In genomic region chr13:45968206-45968605, GRCm38 (mm10) we compare ENCODE assay signal across 25 mouse cellular contexts.
"Had no signal": no experiment of that assay in that cellular context is flagged by ENCODE, and none has a peak within 500 bp of the region (broad histone marks: within the 10 kb centered on the region; RNA-seq: fewer than 3 reads in every experiment).

No protein-coding gene starts in this region.

- H3K9ac ChIP-seq: heart, embryonic 13.5 days; heart, embryonic 15.5 days; hindbrain, embryonic 12.5 days; hindbrain, embryonic 14.5 days; kidney, embryonic 15.5 days; limb, embryonic 12.5 days; liver, embryonic 13.5 days had no signal

- H3K4me2 ChIP-seq: heart, embryonic 11.5 days; heart, embryonic 13.5 days; heart, embryonic 15.5 days; hindbrain, embryonic 12.5 days; hindbrain, embryonic 14.5 days; kidney, embryonic 15.5 days; limb, embryonic 12.5 days; liver, embryonic 11.5 days; liver, embryonic 13.5 days had no signal

- DNase-seq: gastrocnemius, adult 2 months; gastrocnemius, postnatal 10 days; gastrocnemius, postnatal 25 days; heart, adult 2 months; heart, postnatal 4 days; kidney, adult 11 months; kidney, adult 2 months; kidney, adult 9 months; kidney, postnatal 14 days; kidney, postnatal 4 days; layer of hippocampus, adult 9-11 months; liver; liver, embryonic 13.5 days had no signal

- H3K36me3 ChIP-seq: heart, embryonic 13.5 days; heart, embryonic 15.5 days; hindbrain, embryonic 10.5 days; hindbrain, embryonic 12.5 days; kidney, embryonic 15.5 days; limb, embryonic 10.5 days; limb, embryonic 12.5 days; liver, embryonic 13.5 days had no signal

- H3K9me3 ChIP-seq: heart, embryonic 13.5 days; heart, embryonic 15.5 days; hindbrain, embryonic 10.5 days; hindbrain, embryonic 12.5 days; kidney, embryonic 15.5 days; limb, embryonic 10.5 days; limb, embryonic 12.5 days; liver, embryonic 13.5 days had no signal

- H3K27ac ChIP-seq: gastrocnemius, adult 2 months; heart, adult 2 months; heart, embryonic 13.5 days; heart, embryonic 15.5 days; hindbrain, embryonic 10.5 days; hindbrain, embryonic 12.5 days; hindbrain, embryonic 14.5 days; kidney, embryonic 15.5 days; kidney, postnatal 0 days; left cerebral cortex, adult 2 months; limb, embryonic 10.5 days; limb, embryonic 12.5 days; liver, embryonic 13.5 days had no signal

- H3K4me3 ChIP-seq: gastrocnemius, adult 2 months; heart, adult 2 months; heart, embryonic 13.5 days; heart, embryonic 15.5 days; hindbrain, embryonic 10.5 days; hindbrain, embryonic 12.5 days; kidney, embryonic 15.5 days; left cerebral cortex, adult 2 months; limb, embryonic 10.5 days; limb, embryonic 12.5 days; liver, embryonic 13.5 days had no signal

- H3K27me3 ChIP-seq: heart, embryonic 13.5 days; heart, embryonic 15.5 days; kidney, embryonic 15.5 days; limb, embryonic 12.5 days; liver, embryonic 13.5 days had no signal
